Mouse (Mus musculus) liver, embryonic 14.5 days (tissue): ENCODE measurements around the gene Plcd3.

Experiments
- CTCF ChIP-seq: IDR thresholded peaks from 2 replicates; pipeline ENCODE4 v1.5.1; 2016; ENCODE audit warnings: antibody characterized with exemption, low read depth, control low read depth
- EP300 ChIP-seq: IDR thresholded peaks from 2 replicates; pipeline ENCODE4 v1.6.1; 2016; ENCODE audit warnings: antibody characterized with exemption, low read depth

DNA sequence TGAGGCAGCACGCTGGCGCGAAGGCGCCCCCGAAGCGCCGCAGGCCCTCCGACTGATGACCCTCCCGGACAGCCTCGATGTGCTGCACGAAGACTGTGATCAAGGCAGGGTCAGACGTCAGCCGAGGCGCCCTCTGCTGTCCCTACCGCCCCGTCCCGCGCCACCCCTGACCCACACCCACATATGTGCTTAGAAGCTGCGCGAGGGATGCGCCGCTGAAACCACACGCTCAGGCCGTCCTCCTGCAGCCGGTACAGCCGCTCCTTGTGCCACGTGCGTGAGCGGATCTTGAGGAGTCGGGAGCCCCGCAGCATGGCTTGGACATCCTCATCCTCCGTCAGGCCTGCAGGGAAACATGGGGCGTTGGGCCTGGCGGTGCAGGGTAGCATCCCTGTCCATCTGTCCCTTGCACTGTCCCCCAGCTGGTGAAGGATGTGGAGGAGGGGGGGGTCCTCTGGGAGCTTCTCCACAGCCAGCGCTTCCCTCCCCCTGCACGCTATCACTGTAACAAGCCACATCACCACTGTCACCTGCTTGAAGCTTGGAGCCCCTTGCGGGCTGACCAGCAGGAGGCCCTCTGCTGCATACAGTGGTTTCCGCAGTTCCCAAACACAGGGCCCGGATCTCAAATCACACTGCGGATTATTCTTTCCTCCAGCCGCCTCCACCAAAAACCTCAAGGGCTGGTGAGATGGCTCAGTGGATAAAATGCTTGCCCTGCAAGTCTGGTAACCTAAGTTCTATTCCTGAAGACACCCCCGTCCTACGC, 21.0 kb downstream of the Plcd3 start:
- TF ChIP-seq EP300 (no peak), CTCF (peak; percentile 45)
